15 mouse cellular contexts compared by ENCODE assay signal in the genomic region with DNA sequence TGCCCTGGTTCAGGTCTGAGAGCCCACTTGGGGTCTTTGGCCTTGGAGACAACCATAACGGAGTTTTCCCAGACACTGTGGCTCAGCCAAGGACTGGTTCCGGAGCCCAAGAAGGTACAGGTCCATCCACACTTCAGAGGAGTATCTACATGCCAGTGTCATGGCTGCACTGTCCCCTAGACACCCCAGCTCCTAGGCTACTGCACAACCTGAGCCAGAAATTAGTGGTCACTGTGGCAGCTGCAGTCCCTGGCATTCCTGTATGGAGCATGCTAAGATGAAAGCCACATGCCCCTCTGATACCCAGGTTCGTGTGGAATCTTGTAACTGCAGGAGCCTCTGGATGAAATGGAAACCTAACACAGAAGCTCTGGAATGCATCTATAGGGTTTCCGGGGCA.
"Had no signal": no experiment of that assay in that cellular context is flagged by ENCODE, and none has a peak within 500 bp of the region (broad histone marks: within the 10 kb centered on the region; RNA-seq: fewer than 3 reads in every experiment).

No protein-coding gene starts in this region.

- H3K9me3 ChIP-seq: liver, embryonic 13.5 days; liver, embryonic 15.5 days; midbrain, embryonic 15.5 days; neural tube, embryonic 12.5 days; stomach, embryonic 15.5 days had no signal

- DNase-seq: liver; liver, embryonic 13.5 days; lung, adult 2 months; thymus, adult 2 months; thymus, postnatal 25 days; thymus, postnatal 4 days had no signal

- H3K36me3 ChIP-seq: liver, embryonic 13.5 days; liver, embryonic 15.5 days; midbrain, embryonic 15.5 days; neural tube, embryonic 12.5 days; stomach, embryonic 15.5 days had no signal

- H3K27ac ChIP-seq: liver, embryonic 13.5 days; liver, embryonic 15.5 days; macrophage; midbrain, embryonic 15.5 days; neural tube, embryonic 12.5 days; stomach, embryonic 15.5 days; stomach, postnatal 0 days had no signal

- H3K4me2 ChIP-seq: liver, embryonic 11.5 days; liver, embryonic 13.5 days; liver, embryonic 15.5 days; midbrain, embryonic 15.5 days; neural tube, embryonic 12.5 days; stomach, embryonic 15.5 days had no signal

- ATAC-seq: liver, postnatal 0 days had no signal

- H3K27me3 ChIP-seq: liver, embryonic 13.5 days; liver, embryonic 15.5 days; megakaryocyte, embryonic 14.5 days; midbrain, embryonic 15.5 days; neural tube, embryonic 12.5 days; stomach, embryonic 15.5 days had no signal

- H3K9ac ChIP-seq: liver, embryonic 13.5 days; liver, embryonic 15.5 days; liver, postnatal 0 days; midbrain, embryonic 15.5 days; neural tube, embryonic 12.5 days; stomach, embryonic 15.5 days had no signal

- H3K4me3 ChIP-seq: liver, embryonic 13.5 days; liver, embryonic 15.5 days; megakaryocyte, embryonic 14.5 days; midbrain, embryonic 15.5 days; neural tube, embryonic 12.5 days; stomach, embryonic 15.5 days had no signal

- H3K4me1 ChIP-seq: liver, embryonic 13.5 days; liver, embryonic 15.5 days; midbrain, embryonic 15.5 days; neural tube, embryonic 12.5 days; stomach, embryonic 15.5 days had no signal
